Mouse (Mus musculus): ENCODE results near the gene Itpk1.

The Itpk1 gene

GRCm38 (mm10) chr12:102594627-102595026, 110.1 kb downstream of the Itpk1 start:
- no peak for DNase-seq (ENCODE audit: inconsistent ontology term)

DNA sequence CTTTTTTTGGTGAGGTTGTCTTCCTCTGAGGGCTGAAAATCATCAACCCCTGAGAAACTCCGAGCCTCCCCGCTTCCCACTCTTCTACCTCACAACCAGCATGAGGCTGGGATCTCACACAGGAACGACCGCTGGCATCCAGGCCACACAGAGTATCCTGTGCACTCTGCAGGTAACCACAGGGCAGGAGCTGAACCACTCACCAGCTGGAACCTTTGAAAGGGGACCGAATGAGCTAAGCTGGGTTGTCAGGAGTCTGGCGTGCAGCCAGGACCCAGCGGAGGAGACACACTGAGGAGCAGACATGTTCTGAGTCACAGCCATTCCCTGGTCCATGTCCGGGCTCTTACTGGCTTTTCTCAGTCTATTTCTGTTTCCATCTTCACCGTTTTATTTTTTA, 111.0 kb downstream of the Itpk1 start:
- peak; percentile 85 for DNase-seq (ENCODE audit: inconsistent ontology term)

GRCm38 (mm10) chr12:102590711-102591360, 113.9 kb downstream of the Itpk1 start:
- no peak for DNase-seq (ENCODE audit: inconsistent ontology term)

GRCm38 (mm10) chr12:102587106-102587505, 117.6 kb downstream of the Itpk1 start:
- DNase-seq (ENCODE audit: inconsistent ontology term), result no peak

GRCm38 (mm10) chr12:102586286-102586881, 118.3 kb downstream of the Itpk1 start:
- peak; percentile 65 for DNase-seq (ENCODE audit: inconsistent ontology term)

- no peak for DNase-seq (ENCODE audit: inconsistent ontology term)
Measured at GRCm38 (mm10) chr12:102585390-102585789, 119.3 kb downstream of the Itpk1 start.

DNA sequence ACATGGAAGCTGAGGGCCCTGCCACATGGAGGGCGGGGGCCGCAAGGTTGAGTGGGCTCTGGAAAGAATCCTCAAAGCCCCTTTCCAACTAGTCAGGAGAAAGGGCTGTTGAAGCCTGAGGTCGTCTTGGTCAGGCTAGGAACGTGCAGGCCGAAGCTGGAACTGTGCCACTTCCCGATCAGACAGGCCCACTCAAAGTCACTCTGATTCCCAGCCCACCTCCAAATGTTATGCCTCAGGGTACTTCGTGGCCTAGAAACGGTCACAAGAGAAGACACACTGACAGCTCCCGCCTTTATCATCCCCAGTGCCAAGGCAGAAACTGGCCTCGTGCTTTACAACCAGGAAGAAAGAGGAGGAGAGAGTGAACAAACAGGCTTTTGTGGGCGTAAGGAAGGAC, 122.3 kb downstream of the Itpk1 start:
- DNase-seq (ENCODE audit: inconsistent ontology term), result no peak

- DNase-seq (ENCODE audit: inconsistent ontology term), result no peak
Measured at GRCm38 (mm10) chr12:102581579-102582196, 123.0 kb downstream of the Itpk1 start.

DNA sequence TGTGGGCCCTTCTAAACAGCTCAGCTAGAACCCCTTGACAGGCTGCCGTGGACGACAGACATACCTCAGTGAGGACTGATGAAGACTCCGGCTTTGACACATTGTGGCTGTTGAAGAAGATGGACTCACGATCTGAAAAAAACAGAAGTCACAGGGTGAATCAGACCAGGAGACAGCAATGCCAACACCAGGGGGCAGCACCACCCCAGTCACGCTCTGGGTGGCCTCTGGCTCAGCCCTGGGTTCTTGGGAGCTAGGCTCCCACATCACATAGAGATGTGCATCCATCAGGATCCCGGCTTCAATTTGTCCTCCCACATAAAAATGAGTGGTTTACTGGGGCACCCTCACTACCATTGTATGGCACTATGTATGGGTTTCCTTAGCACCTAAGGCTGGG, 125.7 kb downstream of the Itpk1 start:
- DNase-seq (ENCODE audit: inconsistent ontology term), result peak; percentile 74

DNA sequence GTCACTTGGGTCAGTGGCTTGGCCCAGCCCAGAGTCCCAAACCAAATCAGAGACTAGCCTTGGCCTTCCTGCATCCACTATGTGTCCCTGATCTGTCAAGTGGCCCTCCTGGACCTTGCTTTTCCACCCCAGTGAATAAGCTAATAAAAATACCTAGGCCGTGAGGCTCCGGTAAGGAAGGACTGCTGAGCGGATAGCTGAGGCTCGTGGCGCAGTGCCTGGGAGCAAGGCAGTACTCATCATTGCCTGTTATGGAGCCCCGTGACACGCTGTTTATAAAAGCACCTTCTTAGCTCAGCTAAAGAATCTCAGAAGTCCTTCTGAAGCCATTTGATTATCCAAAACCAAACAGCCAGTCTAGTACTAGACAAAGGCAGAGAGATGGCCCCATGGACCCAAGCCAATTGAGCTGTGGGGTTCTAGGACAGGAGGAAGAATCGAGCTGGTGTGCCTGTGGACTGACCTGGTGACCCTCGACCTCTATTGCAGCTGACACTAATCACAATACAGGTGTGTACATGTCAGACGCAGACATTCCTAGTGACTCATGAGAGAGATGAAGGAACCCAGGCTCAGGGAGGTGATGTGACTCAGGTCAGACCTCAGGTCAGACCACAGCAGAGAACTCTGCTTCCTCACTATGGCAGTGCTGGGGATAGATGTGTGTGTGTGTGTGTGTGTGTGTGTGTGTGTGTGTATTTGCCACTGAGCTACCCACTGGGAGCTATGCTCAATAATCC, 127.9 kb downstream of the Itpk1 start:
- no peak for DNase-seq (ENCODE audit: inconsistent ontology term)

GRCm38 (mm10) chr12:102575541-102576329, 129.0 kb downstream of the Itpk1 start:
- DNase-seq (ENCODE audit: inconsistent ontology term), result no peak

- no peak for DNase-seq (ENCODE audit: inconsistent ontology term)
Measured at GRCm38 (mm10) chr12:102573036-102573435, 131.7 kb downstream of the Itpk1 start.

DNA sequence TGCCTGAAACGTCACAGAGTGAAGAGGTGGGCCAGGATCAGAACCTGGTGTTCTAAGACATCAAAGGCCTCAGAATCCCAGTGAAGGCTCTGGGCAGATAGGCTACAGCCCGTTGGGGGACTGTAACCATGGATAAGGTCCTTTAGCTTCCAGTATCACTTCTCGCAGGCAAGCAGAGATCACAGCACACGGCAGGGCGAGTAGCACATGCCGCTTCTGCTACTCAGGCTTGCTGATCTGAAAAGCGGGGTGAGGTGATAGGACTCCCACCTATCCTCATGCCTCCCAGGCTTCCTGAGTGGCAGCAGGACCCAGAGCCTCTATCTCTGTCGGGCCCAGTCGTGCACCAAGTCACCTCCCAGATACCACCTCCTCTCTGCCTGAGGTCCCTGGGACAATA, 133.1 kb downstream of the Itpk1 start:
- no peak for DNase-seq (ENCODE audit: inconsistent ontology term)

DNA sequence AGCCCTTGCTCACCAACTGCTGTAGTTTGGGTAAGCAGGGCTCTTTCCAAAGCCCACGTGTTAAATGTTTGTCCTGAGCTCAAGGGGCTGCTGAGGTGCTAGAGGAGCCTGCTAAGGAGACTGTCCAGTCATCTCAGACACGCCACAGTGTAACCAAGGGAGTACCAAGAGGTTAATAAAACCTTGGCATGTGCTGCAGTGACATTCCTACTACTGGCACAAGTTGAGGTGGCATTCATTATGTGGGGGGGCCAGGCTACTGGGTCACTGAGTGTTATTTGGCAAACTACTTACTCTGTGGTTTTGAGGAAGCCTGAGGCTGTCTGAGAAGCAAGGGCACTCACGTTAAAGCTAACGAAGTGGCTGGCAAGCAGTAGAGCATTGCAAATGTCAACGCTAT, 134.0 kb downstream of the Itpk1 start:
- peak; percentile 72 for DNase-seq (ENCODE audit: inconsistent ontology term)

DNA sequence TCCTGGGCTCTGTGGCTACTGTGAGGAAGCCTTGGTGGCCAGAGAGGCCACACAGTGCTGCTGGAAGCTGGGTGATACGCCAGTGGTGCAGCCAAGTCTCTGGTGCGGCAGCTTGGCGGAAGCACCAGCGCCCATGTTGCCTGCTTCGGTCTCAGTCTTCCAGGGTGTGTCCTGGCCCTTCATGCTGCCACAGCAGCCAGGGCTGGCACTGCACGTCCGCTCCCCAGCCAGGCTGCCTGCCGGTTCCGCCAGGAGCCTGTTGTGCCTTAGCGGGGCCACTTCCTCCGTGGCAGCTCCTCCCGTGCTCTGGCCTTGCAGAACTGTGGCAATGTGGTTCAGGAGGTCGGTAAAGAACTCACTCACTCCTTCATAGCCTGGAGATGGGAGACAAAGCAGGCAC, 134.6 kb downstream of the Itpk1 start:
- no peak for DNase-seq (ENCODE audit: inconsistent ontology term)

- no peak for DNase-seq (ENCODE audit: inconsistent ontology term)
Measured at GRCm38 (mm10) chr12:102568219-102568618, 136.5 kb downstream of the Itpk1 start.

DNA sequence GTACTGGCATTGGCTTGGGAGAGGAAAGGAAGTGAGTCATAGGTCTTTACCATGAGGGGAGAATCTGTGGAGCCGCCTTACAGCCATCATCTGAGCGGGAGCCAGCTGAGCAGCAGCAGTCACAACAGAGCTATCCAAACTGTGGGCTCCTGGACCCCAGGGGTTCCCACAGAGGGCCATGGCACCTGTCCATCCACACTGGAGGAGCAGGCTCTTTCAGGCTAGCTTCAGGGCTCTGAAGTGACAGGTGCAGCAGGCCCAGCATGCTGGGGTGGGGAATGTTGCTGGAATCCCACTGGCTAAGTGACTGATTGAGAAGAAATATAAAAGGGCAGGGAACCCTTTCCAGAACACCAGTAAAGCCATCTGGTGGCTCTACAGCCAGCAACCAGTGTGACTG, 137.8 kb downstream of the Itpk1 start:
- DNase-seq (ENCODE audit: inconsistent ontology term), result no peak

DNA sequence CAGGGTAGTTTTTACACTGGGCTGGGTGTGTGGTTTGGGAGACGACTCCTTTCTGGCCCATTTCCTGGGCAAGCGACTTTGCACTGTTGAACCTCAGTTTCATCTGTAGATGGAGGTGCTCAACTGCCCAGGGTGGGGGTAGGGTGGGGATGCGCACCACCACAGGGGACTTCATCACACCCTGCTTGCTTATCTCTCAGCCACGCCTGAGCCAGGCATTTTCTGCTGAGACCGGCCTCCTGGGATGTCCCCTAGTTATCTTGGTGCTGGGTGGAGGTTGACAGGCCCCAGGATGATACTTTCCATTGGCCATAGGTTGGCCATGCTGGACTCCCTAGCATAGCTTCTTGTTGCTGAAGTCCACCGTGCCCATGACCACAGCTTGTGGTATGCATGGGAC, 139.6 kb downstream of the Itpk1 start:
- no peak for DNase-seq (ENCODE audit: inconsistent ontology term)

DNA sequence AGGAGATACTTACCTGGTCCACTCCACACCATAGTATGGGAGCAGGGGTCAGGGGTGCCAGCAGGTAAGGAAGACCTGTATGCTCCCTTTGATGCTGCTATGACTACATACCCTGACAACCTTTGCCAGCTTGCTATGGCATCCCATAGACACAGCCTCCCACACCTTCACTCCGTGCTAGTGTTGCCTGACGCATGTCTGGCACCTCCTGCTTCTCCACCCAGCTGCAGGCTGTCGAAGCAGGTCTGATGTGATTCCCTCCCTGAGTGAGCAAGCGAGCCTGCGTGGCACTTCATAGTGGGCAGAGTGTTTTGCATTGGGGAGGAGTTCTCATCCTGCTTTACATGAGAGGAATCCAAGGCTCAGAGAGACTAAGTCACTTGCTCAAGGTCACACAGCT, 147.4 kb downstream of the Itpk1 start:
- no peak for DNase-seq (ENCODE audit: inconsistent ontology term)

- no peak for DNase-seq (ENCODE audit: inconsistent ontology term)
Measured at GRCm38 (mm10) chr12:102555850-102556249, 148.9 kb downstream of the Itpk1 start.

DNA sequence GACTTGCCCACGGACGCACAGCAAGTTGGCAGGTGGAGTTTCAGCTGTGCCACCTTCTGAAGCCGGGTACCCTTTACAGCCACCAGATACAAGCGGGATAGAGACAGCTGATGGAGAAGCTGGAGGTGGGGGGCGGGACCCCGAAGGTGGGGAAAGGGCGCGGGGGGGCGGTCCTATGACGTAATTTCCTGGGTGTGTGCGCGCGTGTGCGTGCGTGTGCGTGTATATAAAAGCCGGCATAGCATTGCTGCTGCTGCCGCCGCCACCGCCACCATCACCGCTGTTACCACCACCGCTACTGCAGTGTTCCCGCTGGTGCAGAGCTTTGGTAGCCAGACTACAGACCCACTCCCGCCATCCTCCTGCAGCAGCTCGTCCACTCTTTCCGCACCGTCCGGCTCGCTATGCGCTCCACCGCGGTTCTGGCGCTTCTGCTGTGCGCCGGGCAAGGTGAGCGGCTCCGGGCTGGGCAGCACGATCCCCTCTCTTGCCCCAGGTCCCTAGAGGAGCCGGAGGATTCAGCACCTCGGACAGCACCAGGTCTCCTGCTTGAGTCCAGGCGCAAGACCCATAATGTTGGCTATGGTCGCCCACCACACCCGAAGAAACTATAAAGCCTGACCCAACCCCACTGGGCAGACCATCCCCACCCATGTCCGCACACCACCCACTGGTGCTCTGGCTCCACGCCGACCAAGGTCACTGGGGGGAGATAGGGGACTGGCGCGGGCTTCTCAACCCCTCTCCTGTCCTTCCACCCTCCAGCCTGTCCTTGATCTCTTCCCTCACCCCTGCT, 149.8 kb downstream of the Itpk1 start, which contains the start of gene Chga:
TSS of gene Chga (plus strand) at position 249 of the 796 bp plus-strand sequence.
- DNase-seq (ENCODE audit: inconsistent ontology term), result peak; percentile 76
